Mouse (Mus musculus) cortical plate, adult 2 months (tissue): ENCODE data around the gene Atp2a1.

ENCODE experiments used
- CTCF ChIP-seq: fragments of 200-500 bp; IDR thresholded peaks from 2 replicates; pipeline ENCODE4 v1.5.1; 2011; ENCODE audit warnings: mild to moderate bottlenecking, control low read depth, low read length; ENCODE audit not compliant: insufficient read depth; ENCODE audit errors: extremely low read depth
- POLR2A ChIP-seq: fragments of 200-500 bp; IDR thresholded peaks from 2 replicates; pipeline ENCODE4 v1.6.1; 2011; ENCODE audit warnings: mild to moderate bottlenecking, low read length, control low read depth; ENCODE audit not compliant: insufficient read depth; ENCODE audit errors: extremely low read depth

GRCm38 (mm10) chr7:126411061-126411460, 51.8 kb downstream of the Atp2a1 start:
- no peak for TF ChIP-seq CTCF
- TF ChIP-seq POLR2A, result no peak
